Mouse (Mus musculus) cerebellum, adult (tissue): ENCODE results near the gene Atp1a1.
A peak's percentile ranks its signal among the peaks of the same experiment; 100 is the strongest.

ENCODE experiments used
- ATAC-seq: cut with Nextera tagmentation; 2 replicates; pipeline ENCODE4 v1.9.2; 2017; ENCODE audit warnings: mild to moderate bottlenecking, moderate library complexity, mixed read lengths; ENCODE audit not compliant: insufficient number of reproducible peaks, low FRiP score, low TSS enrichment

The Atp1a1 gene

DNA sequence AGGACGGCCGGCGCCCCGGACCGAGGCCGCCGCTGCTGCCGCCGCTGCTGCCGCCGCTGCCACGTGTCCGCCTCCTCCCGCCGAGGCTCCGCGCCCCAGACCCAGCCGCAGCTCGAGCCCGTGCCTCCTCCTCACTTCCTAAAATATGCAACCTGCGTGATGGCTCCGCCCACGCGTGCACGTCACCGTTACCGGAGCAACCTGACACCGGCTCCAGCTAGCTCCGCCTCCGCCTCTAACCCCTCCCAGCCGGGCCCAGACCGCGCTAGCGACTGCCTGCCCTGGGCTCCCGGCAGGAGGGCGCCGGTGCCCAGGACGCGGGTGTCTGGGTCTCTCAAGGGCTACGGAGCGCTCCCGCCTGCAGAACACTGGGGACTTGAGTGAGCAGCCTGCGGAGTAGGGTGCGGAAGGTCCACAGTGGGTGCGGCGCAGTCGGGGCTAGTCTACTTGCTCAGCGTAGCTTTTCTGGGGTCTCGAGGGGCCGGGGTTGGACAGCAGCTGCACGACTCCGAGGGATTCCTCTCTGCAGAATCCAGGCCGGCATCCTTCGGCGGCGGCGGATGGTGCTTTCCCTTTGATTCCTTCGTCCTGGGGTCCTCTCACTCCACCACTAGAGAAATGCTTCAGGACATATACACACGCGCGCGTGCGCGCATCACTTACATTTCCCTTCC, at the start of gene Atp1a1:
Atp1a1 (minus strand) TSS at position 135 of the 674 bp plus-strand sequence.
- peak; percentile 85 for ATAC-seq

DNA sequence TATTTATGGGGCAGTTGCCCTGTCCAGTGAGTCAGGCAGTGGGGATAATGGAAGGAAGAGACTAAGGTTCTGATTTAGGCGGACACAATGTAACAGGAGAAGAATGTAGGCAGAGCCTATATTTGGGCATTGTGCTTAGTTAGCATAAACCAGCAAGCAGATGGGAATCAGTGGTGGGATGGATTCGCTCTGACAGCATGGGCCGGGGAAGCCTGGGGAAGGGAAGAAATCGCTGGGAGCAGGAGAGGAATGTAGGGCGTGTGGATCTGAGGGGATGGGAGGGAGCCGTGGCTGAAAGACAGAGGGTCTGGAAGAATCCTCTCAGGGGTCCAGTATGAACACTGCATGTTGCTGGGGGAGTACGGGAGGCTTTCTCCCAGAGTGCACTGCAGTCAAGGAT, 49.0 kb upstream of the Atp1a1 start:
- peak; percentile 83 for ATAC-seq

- ATAC-seq: peak; percentile 76; the same call in 1 of the 2 replicates
These were observed 48.5 kb upstream of the Atp1a1 start for GRCm38 (mm10) chr3:101652967-101653366.

DNA sequence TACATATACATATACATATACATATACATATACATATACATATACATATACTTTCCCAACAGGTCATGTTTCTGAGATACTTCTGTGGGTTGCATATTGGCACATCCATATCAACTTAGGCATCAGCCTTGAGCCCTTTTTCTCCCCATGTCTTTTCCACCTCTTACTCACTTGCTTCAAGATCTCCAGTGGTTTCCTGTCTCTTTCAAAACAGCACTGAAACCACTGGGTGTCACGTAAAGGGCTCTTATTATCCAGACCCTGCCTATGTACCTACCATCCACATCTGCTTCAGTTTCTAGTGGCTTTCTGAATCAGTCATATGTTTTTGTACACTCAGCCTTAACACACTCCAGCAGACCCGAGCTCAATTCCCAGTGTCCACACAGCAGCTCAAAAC, 45.8 kb upstream of the Atp1a1 start:
- no peak for ATAC-seq

- no peak for ATAC-seq
These were observed 44.8 kb upstream of the Atp1a1 start for GRCm38 (mm10) chr3:101649271-101649670.

GRCm38 (mm10) chr3:101648096-101648793, 43.8 kb upstream of the Atp1a1 start:
- no peak for ATAC-seq

- ATAC-seq: no peak
These were observed 42.3 kb upstream of the Atp1a1 start for GRCm38 (mm10) chr3:101646806-101647205.

- no peak for ATAC-seq
These were observed 41.2 kb upstream of the Atp1a1 start for GRCm38 (mm10) chr3:101645569-101646106.

- ATAC-seq: no peak
These were observed 39.7 kb upstream of the Atp1a1 start for GRCm38 (mm10) chr3:101644062-101644802.

DNA sequence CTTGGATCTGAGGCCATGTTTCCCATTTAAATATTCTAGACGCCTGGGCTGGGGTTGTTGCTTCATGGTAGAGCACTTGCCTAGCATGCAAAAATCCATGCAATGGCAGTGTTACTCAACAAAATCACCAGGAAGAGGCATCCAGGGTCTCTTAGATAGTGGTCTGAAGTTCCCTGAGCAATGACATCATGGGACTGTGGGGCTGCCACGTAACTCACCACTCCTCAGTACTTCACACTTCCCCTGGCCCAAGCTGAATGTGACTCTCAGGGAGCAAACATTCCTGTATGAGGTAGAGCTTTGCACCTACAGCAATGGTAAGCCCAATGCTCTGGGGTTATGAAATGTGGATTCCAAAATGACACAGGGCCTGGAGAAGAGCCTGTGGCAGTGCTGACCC, 38.8 kb upstream of the Atp1a1 start:
- ATAC-seq: no peak

DNA sequence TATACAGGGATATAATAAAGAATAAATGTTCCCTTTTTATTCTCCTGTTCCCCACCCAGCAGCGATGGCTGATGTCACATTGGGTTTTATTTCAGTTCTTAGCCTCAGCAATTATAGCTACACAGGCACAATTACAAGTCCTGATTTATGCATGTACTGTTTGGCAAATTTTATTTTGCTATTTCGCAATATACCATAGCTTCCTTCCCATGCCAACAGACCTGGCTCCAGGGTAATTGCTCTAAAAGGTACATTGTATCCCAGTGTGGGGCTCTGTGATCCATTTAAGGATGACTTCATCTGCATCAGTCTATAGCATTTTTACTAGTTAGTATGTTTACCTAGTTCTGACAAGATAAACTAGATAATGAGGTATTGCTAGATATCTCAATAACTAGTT, 33.7 kb upstream of the Atp1a1 start:
- no peak for ATAC-seq

- ATAC-seq: no peak
These were observed 32.0 kb upstream of the Atp1a1 start for GRCm38 (mm10) chr3:101636510-101636909.

GRCm38 (mm10) chr3:101636086-101636485, 31.6 kb upstream of the Atp1a1 start:
- peak; percentile 72 for ATAC-seq

DNA sequence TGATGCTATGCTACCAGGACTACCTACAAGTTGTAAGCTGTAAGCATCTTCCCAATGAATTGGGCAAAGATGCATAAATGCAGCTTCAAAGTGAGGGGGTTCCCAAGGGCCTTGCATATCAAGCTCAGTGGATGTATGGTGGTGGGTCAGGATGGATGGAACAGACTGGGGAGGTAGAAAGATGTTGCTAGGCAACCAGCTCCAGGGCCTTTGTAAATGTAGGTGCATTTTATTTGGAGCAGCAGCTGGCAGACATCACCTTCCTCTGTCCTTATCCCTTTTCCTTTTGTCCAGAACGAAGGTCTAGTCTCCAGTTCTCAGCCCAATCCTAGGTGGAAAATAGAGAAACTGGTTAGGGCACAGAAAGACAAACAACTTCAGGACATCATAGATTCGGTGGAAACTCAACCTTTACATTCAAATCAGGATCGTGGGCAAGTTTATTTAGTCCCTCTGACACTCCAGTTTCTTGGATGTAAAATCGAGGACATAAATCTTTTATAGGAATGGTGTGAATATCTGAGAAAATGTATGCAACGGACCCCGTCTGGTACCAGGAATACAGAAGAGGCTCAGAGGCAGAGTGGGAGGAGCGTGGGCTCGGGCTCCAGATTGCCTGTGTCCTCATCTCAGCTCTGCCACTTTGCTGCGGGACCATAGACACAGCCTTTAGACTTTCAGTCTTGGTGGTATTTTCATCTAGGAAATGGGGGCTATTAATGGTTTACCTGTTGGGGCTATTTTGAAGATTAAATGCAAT, 29.8 kb upstream of the Atp1a1 start:
- no peak for ATAC-seq

GRCm38 (mm10) chr3:101628255-101628654, 23.8 kb upstream of the Atp1a1 start:
- no peak for ATAC-seq

DNA sequence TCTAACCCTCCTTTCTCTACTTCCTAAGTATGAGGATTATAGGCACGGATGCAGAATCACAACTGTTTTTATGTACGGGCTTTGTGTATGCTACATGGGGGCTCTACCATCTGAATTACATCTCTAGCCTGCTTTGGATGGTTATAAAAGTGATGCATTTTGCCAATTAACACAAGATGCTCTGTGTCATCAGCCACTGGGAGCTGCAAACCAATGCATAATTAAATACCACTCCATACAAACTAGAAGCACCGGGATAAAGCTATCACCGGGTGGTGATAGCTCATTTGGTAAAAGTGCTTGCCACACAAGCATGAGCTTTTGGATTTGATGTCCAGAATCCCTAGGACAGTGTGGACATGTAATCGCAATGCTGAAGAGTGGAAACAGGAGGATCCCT, 19.8 kb upstream of the Atp1a1 start:
- ATAC-seq: no peak

GRCm38 (mm10) chr3:101619017-101619416, 14.5 kb upstream of the Atp1a1 start:
- no peak for ATAC-seq

DNA sequence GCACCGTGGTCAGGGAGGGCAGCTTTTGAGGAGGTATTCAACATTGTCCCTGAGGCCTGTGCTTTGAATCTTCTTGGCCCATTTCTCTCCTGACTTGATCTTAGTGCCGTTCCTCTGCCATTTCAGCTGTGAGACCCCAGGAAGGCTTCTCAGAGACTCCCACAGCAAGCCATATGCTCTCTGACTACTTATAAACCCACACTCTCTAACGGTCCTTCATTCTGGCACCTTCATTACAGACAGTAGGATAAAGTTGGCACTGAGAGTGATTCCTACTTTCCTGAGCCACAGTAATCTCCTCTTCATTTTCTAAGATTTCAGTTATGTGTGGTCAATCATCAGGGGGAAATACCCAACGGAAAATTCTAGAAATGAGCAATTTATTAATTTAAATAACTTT, 14.0 kb upstream of the Atp1a1 start:
- ATAC-seq: no peak

DNA sequence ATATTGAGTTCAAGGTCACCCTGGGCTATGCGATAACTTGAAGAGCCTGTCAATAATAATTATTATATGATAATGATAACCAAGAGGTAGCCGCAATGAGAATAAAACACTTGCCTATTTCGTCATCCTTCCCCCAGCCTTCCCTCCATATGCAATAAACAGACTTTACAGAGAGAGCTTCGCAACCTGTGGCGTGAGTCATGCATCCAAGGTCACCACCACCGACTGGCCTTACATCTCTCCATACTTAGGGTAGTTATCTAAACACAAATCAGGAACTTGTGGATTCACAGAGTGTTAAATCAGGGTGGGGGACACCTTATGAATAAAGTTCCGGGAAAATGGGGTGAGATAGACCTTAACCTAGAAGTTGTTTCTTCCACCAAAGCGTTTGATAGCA, 13.0 kb upstream of the Atp1a1 start:
- no peak for ATAC-seq

DNA sequence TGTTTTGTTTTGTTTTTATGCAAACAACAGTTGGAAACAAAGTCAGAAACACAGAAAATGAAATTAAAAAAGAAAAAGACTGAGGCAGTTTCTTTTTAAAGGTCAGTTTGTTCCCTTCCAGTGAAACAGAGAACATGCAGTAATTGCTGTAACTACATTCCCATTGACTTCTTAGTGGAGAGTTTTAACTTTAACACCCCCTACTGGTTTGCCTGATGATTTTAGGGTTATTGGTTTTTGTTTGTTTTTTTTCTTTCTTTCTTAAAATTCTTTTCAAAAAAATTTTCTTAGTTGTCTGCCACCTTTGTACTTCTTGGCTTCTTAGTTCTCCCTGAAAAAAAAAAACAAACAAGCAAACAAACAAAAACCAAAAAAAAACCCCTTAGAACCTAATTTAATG, 12.5 kb upstream of the Atp1a1 start:
- no peak for ATAC-seq
